Mouse (Mus musculus) embryonic fibroblast, embryonic 13.5 days (primary cell): ENCODE measurements around the gene Rnase2b.

ENCODE experiments used
- CTCF ChIP-seq: IDR thresholded peaks from 2 replicates; pipeline ENCODE4 v1.5.1; 2011; ENCODE audit warnings: mild to moderate bottlenecking, control low read depth, low read length, moderate library complexity, borderline replicate concordance; ENCODE audit not compliant: insufficient read depth
- POLR2A ChIP-seq: IDR thresholded peaks from 2 replicates; pipeline ENCODE4 v1.6.1; 2011; ENCODE audit warnings: low read depth, mild to moderate bottlenecking, control low read depth, low read length, moderate library complexity

DNA sequence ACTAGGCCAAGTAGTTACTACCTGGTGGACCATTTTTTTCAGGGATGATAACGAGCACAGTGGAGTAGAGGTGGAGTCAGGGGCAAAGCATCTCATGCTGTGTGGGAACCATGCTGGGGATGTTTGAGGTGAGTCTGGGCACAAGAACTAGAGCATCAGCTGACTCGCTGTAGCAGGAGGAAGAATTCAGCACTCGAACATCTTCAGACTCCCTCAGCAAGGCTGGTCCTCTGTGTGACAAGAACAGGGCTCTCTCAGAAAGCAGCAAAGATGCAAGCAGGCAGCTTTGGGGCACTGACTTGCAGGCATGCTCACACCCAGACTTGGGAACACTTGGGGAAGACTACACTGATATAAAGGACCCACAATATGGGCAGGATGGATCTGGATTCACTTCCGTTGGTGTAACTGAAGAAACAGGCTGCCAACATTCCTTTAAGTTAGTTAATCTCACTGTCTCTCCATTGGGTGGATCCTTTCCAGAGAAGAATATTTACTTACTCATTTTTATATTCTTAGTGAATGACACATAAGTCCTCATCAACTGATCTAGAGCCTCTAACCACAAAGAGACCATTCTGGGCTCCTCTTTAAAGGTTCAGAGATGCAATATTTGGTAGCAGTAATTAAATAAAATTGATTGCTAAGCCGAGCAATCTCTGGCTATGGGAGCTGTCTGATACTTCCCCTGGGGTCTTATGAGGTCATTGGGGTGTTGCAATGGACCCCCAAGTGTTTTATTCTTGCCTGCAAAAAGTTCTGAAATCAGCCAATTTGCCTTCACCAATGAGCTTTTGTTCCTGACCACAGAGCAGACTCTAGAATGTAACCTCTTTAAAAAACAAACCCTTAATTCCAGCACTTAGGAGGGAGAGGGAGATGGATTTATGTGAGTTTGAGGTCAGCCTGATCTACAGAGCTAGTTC is 37.3 kb downstream of the Rnase2b start, which contains the start of gene Ang2:
- TF ChIP-seq CTCF (no peak), POLR2A (no peak)
